Mouse (Mus musculus) spleen, adult 18-20 months (tissue): ENCODE measurements around the gene Srgap3.
A peak's percentile ranks its signal among the peaks of the same experiment; 100 is the strongest.

Experiments
- DNase-seq, 2 experiments: peaks; one replicate each; pipeline ENCODE4 v3.0.0; 2022; ENCODE audit warnings: mixed read lengths in 2 of 2

Gene Srgap3

DNA sequence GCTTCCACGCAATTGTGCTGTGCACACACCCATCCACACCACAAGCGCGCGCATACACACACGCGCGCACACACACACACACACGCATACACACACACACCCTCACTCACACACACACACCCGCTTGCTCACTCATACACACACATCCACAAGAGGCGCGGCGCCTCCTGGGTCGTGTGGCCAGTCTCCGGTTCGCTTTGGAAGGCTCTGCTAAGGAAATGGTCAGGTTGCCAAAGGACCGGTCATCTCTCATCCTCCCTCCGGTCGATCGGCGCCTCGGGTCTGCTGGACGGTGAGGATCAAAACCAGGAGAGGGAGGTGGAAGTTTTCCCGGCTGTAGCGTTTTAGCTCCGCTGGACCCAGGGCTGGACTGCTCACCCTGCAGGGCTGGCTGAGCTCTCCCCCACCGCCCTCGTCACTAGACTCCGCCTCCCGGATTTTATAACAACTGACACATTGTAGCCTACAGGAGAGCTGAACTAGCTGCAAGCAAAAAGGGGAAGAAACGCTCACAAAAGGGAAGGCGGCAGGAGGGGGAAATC, at the start of gene Srgap3:
Gene Srgap3 (minus strand): TSS at position 372 of the 542 bp plus-strand sequence.
- DNase-seq = peak; percentile 26 to 52

DNA sequence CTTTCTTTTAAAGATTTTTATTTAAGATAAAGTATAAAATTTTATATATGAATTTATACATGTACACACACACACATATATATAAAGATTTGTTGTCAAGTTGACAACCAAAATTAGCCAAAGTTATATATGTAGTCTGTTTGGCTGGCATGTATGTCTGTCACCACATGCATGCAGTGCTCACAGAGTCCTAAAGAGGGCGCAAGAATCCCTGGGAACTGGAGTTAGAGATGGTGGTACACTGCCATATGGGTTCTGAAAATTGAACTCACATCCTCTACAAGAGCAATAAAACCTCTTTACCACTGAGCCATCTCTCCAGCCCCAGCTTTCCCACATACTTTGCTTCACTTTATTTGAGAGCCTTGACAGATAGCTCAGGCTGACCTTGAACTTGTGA, 48.6 kb upstream of the Srgap3 start:
- DNase-seq = no peak

- no peak for DNase-seq
Observed at GRCm38 (mm10) chr6:112990119-112990518, 43.1 kb upstream of the Srgap3 start.

- DNase-seq = no peak
Observed at GRCm38 (mm10) chr6:112985362-112986314, 38.6 kb upstream of the Srgap3 start.

DNA sequence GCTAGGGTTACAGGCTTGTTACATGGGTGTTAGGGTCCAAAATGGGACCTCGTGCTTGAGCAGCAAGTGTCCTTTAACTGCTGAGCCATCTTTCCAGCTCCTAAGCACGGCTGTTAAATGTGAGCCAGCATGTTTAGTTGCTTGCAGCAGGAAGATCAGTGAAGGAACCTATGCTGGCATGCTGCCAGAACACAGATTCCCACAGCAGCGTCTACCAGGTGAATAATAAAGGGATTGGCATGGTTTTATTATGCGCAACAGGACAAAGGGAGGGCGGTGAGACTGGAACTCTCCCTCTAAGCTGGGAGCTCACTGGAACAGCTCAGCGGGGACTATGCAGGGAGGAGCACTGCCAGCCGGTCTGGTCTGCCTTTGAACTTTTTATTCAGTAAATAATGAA, 35.2 kb upstream of the Srgap3 start:
- no peak for DNase-seq

- no peak for DNase-seq
Observed at GRCm38 (mm10) chr6:112978947-112979346, 31.9 kb upstream of the Srgap3 start.

- no peak for DNase-seq
Observed at GRCm38 (mm10) chr6:112977246-112977645, 30.2 kb upstream of the Srgap3 start.

GRCm38 (mm10) chr6:112976541-112976940, 29.5 kb upstream of the Srgap3 start:
- DNase-seq = no peak

GRCm38 (mm10) chr6:112976136-112976535, 29.1 kb upstream of the Srgap3 start:
- no peak for DNase-seq

DNA sequence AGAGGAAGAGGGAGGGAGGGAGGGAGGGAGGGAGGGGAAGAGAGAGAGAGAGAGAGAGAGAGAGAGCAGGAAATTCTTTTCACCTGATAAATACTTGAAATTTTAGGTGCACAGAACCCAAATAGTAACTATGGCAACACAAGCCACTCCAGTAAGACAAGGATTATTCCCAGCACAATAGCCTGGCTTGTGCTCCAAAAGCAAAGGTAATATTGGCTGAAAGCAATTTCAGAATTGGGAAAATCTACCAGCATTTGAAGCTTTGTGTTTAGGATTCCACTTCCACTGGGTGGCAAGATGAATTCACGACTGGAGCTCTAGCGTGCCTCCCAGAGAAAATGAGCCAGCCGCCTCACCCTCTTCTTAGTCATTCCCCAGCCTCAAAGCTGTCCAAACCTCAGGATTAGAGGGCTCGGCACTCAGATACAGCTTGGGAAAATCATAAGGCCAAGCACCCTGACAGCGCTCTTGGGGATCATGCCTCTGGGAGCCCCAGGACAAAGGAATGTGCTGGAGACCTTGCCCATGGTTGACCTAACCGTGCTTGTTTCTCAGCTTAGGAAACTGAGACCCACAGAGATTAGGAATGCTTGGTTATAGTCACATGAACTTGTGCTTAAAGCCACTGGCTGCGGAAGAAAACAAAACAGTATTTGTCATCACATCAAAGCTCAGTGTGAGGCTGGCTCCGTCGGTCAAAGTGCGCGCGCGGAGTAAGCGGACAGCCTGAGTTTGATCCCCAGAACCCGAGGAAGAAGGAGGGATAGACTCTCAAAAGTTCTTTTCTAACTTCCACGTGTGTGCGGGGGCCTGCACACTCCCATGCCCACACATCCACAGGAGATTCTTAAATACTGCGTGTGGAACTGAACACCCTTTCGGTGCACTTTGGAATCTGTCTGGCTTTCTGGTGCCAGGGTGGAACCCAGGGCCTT, 27.0 kb upstream of the Srgap3 start:
- no peak for DNase-seq

- no peak for DNase-seq
Observed at GRCm38 (mm10) chr6:112972858-112973631, 26.0 kb upstream of the Srgap3 start.

- no peak for DNase-seq
Observed at GRCm38 (mm10) chr6:112972127-112972526, 25.1 kb upstream of the Srgap3 start.

DNA sequence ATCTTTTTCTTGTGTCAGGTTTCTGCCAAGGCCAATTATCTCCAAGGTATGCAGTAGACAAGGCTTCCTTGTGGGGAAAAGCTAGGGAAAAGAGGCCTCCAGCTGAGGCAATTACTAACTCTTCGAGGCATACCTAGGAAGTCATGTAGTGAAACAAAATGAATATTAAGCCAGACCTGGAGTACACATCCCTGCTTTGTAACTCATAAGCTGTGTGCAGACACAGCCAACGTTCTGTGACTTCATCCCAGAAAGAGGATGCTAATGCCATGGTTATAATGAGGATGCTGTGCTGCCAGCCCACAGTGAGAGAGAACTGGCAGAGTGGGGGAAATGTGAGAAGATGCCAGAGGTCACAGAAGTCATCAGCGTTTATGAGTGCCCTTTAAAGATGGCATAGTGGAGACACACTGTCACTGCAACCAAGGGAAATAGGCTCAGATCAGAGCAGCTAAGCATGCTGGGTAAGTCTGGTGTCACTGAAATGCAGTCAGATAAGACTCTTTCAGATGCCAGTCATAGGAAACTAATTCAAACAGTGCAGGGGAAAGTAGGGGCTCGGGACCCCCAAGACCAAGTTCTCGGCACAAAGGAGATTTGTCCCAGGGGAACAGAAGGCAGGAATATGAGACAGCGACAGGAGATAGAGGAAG, 24.2 kb upstream of the Srgap3 start:
- DNase-seq = no peak

- DNase-seq = no peak
Observed at GRCm38 (mm10) chr6:112967359-112967758, 20.3 kb upstream of the Srgap3 start.

- DNase-seq = no peak
Observed at GRCm38 (mm10) chr6:112958360-112958759, 11.3 kb upstream of the Srgap3 start.

GRCm38 (mm10) chr6:112957583-112958280, 10.7 kb upstream of the Srgap3 start:
- no peak for DNase-seq

DNA sequence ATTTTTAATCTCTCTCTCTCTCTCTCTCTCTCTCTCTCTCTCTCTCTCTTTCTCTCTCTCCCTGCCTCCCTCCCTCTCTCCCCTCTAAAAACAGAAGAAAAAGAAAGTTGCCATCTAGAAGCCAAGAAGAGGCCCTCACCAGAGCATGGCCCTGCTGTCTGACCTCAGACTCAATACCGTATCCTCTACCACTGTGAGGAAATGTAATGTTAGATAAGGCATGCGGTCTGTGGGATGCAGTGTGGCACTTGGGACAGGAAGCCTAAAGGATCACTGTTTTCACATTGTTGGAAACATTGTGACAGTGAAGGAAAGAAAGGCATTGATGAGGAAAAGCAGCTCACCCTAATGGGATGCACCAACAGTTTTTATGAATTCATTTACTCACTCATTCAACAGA, 8.7 kb upstream of the Srgap3 start:
- no peak for DNase-seq

- no peak for DNase-seq
Observed at GRCm38 (mm10) chr6:112953905-112954304, 6.8 kb upstream of the Srgap3 start.

- no peak for DNase-seq
Observed at GRCm38 (mm10) chr6:112951254-112951653, 4.2 kb upstream of the Srgap3 start.

DNA sequence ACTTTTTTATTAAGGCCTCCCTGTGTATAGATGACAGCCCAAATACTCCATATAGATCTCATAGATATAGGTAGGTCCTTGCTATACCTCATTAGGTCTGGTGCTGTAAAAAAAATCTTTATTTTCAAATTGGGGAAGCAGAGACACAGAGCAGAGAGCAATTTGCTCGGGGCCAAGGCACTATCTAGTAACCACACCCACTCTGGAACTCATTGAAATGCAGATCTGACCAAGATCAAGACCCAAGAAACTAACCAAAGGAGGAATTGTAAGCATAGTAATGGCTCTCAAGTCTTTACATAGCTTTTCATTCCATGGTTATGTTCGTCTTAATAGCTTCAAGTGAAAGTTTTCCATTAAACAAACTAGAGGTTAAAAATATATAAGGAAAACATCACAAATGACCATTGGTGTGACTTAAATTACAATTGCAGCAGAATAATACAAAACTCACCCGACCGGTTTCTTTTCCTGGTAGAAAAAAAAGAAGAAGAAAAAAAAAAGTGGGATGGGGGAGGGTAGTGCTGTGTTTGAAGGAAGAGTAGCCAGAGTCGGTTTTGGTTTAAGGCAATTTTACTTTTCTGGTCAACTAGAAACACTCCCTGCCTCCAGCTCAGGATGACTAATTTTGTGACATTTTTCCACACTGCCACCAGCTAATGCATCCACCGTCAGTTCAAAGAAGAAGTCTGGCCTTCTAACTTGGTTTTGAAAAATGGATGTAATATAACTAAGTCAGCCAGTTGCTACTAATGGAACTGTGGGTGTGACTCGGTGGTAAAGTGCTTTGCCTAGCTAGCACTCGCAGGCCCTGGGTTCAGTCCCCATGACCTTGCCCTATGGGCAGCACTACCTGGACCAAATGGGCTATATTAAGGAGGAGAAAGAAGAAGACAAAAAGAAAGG, 3.4 kb upstream of the Srgap3 start:
- DNase-seq = no peak
